Mouse (Mus musculus): ENCODE data around the gene Lama5.
A peak's percentile ranks its signal among the peaks of the same experiment; 100 is the strongest.
"Not testable (repeated sequence)": the region's sequence is repeated elsewhere in the genome, so short reads cannot be mapped to it uniquely, and the experiment has no call there.

The Lama5 gene

DNA sequence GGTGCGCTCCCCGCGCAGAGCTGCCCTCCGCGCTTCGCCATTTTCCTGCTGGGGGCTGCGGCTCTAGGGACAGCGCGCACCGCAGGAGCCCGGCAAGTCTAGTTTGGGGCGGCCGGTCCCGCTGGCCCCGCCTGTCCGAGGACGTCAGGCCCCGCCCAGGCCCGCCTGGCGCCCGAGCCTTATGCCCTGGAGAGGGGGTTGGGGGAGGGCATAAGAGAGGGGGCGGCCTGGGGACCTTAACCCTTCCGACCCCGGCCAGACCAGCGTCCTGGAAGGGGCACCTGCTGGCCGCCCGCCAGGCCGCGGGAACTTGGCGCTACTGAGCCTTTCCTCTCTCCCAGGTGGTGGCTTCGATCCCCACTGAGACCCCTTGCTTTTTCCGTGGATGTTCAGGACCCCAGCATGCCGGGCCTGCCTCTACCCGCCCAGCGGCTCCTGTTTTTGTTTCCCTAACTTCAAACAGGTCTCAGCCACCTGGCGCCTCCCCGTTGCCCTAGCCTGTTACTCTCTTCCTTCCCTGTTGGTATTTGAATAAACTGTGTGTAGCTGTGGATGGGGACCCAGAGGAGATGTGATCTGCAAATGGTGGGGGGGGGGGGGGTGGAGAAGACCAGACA, at the start of gene Lama5:
TSS of gene Lama5 (minus strand) at position 98 of the 617 bp plus-strand sequence.
- peak; percentile 90 for DNase-seq

- DNase-seq, result no peak
These were observed 48.9 kb upstream of the Lama5 start for GRCm38 (mm10) chr2:180274523-180274922.

DNA sequence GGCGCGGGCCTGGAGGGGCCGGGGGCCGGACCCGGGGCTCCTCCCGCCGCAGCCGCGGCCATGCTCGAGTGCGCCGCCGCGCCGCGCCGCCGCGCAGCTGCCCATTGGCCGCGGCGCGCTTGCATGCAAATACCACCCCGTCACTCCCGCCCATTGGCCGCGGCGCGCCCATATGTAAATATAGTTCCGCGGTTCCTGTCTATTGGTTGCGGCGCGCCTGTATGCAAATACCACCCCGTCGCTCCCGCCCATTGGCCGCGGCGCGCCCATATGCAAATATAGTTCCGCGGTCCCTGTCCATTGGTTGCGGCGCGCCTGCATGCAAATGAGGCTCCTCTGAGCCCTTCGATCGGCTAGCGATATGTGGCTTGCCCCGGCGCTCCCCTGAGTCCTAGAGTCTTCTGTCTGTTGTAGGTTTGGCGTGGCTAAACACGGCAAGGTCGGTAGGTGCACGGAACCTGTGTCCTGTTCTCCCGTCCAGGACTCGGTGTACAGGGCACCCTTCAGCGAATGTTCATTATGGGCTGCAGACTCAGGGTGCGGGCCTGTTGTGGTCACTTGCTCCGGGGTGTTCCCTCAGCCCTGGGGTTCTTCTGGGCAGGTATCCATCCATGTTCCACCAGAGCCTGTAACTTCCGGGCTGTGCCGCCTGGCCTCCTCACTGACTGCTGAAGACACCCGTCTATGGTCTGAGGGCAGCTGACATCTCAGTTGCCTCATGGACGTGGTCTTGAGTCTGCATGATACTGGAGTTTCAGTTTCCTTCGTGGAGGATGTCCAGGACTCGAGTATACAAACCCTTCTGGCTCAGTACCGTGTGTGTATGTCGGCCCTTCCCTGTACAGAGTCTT, 48.0 kb upstream of the Lama5 start, which contains the start of gene Cables2:
TSS of gene Cables2 (minus strand) at position 103 of the 851 bp plus-strand sequence.
- DNase-seq, result peak; percentile 96

DNA sequence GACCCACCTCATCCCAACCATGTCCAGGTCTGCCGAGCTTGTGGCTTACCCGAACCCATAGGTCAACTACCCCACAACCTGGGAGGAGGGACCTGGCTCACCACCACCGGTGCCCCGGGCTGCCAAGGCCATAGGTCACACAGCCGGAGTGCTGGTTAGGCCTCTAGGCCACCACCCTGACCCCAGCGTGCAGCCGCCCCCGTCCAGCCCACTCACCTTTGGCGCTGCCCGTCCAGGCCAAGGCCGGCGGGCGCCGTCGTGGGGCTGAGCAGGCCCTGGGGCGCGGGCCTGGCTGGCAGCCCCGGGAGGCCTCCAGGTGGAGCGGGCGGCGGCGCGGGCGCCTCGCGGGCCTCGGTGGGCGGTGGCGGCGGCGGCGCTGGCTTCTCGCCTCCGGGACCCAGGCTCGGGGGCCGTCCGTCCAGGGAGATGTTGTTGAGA, 47.2 kb upstream of the Lama5 start:
- DNase-seq, result peak; percentile 62

DNA sequence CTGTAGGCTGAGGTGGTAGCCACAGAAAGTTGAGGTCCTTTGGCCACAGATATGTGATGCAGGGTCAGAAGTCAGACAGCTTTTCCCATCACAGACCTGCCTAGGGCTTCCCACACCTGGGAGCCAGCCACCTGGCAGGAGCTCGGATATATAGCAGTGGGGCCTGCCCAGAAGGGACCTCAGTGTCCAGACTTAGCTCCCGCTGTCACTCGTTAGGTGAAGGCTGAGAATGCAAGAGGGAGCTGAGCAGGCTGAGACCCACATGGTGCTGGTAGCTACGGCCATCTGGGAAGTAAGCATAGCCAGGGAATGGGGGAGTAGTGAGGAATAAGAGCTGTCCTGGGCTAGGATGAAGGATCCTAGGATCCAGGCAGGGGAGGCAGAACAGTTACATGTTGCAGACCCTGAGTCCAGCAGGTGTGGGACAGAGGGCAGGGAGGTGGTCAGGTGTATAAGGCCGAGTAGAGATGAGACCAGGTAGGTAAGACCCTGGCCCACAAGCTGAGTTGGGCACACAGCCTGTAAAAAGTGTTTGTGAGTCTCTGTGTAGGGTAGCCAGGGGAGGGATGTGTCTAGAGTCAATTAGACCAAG, 46.2 kb upstream of the Lama5 start:
- no peak for DNase-seq

- no peak for DNase-seq
These were observed 45.0 kb upstream of the Lama5 start for GRCm38 (mm10) chr2:180270537-180271255.

DNA sequence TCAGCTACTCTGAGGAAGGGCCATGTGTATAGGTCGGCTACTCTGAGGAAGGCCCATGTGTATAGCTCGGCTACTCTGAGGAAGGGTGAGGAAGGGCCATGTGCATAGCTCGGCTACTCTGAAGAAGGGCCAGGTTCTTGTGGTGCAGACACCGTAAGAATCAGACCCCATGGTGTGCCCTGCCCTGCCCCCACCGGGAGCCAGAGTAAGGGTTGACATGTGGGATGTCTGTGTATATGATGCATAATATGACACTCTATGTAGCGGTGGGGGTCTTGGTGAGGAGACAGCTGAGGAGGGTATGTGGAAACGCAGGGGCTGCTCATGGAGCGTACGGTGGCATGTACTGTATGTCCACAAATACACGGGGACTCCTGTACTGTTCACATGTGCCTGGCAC, 43.7 kb upstream of the Lama5 start:
- no peak for DNase-seq

DNA sequence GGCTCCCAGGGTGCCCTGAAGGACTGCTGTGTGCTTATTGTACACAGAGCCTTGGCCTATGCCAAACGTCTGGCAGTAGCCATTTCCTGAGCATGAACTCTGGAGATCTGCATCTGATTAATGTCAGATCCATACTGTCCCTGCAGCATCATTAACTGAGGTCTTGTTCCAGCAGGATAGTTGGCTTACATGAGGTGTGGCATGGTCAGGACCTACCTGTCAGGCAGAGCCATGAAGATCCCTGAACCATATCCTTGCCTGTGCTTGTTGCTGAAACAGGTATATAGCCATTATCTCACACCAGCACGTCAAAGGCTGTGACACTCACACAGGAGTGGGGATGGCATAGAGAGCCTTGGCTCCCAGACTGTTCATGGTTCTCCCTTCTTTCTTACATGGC, 42.3 kb upstream of the Lama5 start:
- no peak for DNase-seq

DNA sequence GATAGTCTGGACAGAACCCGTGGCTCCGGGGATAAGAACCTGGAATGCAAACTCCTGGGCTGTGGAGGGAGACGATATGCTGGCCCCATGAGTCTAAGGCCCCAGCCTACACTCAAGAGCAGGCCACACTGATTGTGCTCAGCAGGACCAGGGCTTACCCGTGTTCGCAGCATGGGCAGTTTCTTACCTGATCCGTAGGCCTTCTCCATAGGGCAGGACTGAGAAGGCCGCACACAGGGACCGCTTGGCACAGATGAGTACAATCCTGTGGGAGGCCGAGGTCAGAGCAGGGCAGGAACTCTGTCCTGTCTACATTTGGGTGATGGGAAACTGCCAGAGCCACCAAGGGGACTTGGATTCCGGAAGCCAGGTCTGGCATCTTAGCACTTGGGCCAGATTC, 37.2 kb upstream of the Lama5 start:
- no peak for DNase-seq

DNA sequence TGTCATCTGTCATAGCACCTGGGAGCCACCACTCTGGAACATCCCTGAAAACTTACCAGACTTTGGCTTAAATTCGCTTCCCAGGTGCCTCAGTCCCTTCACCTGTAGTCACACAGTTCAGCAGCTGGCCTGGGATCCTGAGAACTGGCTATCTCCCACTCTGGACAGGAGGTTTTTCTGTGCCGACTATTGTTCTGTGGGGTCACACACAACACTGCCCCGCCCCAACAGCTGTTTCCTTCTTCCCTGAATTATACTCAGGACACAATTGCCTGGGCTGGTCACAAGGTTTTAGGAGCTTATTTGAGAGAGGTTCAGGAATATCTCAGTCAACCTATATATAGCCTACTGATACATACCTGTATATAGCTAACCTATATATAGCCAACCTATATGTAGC, 36.8 kb upstream of the Lama5 start:
- peak; percentile 67 for DNase-seq

DNA sequence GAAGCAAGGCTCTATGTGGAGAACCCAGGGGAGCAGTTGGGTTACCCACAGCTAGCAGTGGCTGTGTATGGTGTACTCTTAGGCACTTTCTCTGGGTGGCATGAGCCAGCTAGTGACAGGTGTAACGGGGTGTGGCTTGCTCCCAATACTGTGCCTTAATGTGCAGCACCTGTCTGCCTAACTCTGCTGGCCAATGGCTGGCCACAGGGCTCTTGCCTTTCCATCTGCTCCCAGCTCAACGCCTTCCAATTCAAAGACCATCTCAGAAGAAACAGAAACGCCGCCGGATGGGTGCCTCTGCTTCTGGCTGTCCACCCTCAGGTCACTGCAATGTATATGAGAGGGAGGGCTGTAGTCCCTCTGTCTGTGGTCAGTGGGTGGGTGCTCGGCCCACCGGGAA, 36.2 kb upstream of the Lama5 start:
- DNase-seq, result no peak

DNA sequence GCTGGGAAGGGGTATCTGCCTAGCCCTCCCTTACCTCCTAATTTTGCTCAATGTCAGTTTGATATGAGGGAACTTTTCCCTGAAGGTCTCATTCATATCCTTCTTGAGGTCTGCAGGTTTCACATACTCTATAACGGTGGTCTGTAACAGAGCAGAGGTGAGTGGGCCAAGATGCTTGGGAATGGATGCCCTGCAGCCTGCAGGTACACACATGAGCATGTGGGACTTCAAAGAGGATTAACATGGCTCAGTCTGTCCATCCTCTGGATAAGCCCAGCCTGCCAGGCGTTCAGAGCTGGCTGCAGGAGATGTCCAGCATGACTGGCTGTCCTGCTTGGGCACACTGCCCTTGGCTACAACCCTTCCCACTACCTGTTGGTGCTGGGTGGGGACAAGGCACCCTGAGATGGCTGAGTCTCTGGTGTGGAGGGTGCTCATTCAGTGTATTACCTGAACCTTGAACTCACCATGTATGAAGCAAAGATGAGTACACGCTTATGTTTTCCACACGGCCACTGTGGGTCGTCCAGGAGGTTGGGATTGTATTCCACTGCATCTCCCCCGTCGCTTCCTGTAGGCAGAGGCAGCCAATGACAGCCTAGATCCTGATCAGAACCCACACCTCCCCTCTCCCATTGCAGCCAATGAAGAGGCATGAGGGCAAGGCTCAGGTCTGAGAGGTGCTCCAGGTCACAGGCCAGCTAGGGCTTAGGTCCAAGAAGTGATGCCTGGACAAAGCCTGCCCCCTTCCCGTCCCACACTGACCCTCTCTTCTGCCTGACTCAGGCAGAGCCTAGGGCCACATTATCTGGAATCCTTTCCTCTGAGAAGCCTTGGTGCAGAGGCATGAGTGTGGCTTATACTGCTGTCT, 35.2 kb upstream of the Lama5 start:
- no peak for DNase-seq

DNA sequence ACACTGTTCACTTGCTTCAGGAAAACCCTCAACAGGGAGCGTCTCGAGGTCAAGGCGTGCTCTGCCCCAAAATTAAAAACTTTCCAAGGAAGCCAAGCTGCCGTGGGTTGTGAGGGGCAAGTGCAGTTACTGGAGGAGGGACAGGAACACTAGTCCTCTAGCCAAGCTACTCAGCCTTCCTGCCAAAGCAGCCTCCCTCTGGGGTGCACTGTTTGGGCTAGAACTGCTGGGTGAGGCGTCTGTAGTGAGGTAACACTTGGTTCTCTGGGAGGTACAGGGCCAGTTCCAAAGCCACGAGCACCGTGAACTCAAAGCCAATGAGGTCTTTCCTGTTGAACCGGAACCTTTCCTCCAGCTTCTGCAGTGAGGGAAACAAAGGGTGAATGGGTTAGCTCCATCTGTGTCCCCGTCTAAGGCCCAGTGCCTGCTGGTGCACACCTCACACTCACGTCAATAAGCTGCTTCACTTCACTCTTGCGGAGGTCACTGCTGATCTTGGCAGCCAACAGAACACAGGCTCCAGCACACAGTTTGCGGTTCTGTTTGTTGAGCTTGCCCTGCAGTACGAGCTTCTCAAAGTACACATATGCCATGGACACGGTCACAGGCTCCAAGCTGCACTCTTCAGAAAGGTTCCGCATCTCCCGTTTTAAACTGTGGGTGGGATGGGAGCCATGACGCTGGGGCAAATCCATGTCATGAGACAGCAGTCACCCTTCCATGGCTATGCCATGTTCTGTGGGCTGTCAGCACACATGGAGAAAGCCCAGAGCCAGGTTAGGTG, 34.4 kb upstream of the Lama5 start:
- DNase-seq, result not testable (repeated sequence)

DNA sequence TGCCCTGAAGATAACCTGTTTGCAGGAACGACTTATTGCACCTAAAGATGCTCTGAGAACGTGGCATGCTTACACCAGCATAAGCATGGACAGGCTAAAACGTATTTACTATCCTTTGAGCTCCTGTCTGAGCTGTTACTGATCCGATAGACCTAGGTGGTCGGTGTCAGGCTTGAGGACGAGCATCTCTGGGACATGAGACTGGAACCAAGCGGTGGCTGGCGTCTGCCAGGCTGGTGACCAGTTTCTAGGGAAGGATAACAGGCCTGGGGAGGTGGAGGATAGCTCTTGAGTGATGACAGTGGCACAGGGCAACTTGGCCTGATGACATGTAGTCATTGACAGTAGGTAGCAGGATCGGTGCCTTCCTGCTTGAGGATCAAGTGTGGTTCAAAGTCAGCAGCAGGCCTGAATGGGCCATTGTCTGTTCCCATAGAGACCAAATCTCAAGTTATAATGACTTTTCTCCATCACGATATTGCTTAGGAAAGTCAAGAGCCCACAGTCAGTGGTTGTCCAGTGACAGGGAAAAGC, 33.4 kb upstream of the Lama5 start:
- not testable (repeated sequence) for DNase-seq

GRCm38 (mm10) chr2:180257963-180258865, 32.6 kb upstream of the Lama5 start:
- DNase-seq, result no peak

DNA sequence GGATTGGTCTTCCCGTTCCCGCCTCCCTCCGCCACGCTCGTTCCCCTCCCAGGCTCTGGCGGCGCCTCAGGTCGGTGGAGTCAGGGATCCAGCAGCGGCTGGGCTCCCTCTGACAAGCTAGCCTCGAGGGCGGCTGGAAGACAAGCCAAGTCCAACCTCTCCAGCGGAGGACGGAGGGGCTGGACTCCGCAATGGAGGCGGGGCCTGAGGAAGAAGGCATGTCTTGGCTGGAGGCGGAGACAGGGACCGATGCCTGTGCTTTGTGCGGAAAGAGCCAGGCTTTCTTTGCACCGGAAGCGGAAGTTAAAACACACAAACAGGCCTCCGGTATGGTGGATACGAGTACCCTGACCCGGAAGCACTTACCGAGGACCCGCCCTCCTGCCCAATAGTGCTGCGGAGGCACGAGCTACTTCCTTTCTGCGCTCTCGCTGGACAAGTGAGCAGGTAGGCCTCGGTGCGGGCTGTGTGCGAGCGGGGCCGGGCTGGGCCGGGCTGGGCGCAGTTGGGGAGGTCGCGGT, 31.4 kb upstream of the Lama5 start, which contains the start of gene Rps21:
TSS of gene Rps21 (plus strand) at position 377 of the 521 bp plus-strand sequence.
- peak; percentile 98 for DNase-seq

GRCm38 (mm10) chr2:180256296-180257000, 30.8 kb upstream of the Lama5 start:
- DNase-seq, result no peak

DNA sequence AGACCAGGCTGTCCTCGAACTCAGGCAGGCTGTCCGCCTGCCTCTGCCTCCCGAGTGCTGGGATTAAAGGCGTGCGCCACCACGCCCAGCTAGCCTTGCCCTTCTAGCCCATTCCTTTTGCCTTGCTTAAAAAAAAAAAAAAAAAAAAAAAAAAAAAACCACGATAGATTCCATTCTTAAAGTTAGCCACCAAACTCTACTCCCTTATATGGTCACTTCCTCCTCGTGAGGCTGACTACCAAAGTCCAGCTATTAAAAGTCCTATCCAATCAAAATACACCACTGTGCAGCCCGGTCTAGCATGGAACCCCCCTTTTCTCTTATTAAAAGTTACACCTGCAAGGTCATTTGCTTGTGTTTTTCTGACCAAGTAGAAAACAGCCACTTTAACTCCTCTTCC, 30.0 kb upstream of the Lama5 start:
- DNase-seq, result peak; percentile 11

Measured in kidney, postnatal 10 days (tissue).